Comparison of ENCODE assay signal across 8 mouse cellular contexts in genomic region chr5:143056191-143056880, GRCm38 (mm10). TPM values are rescaled to one million over a fixed set of nuclear protein-coding genes. Genes with fewer than 3 reads are reported as not detected.
DNase-seq lines count a peak whose midpoint lies in the region; ATAC-seq and TF ChIP-seq lines count a peak whose summit lies in the region.
"Had no signal": no experiment of that assay in that cellular context is flagged by ENCODE, and none has a peak within 500 bp of the region (broad histone marks: within the 10 kb centered on the region; RNA-seq: fewer than 3 reads in every experiment).

No protein-coding gene starts in this region.

- H3K27me3 ChIP-seq in MEL (ENCODE audit: control insufficient read depth in 1 of 2, insufficient read depth in 2 of 2, low read length in 2 of 2): no peaks in the 10 kb centered on the region
- H3K27me3 ChIP-seq in heart, embryonic 11.5 days (ENCODE audit: control insufficient read depth, insufficient read depth, low read length): no peaks in the 10 kb centered on the region
- H3K27me3 ChIP-seq in liver, embryonic 14.5 days (ENCODE audit: control insufficient read depth, insufficient read depth, low read length): no peaks in the 10 kb centered on the region
- H3K27me3 ChIP-seq: neural tube, embryonic 13.5 days had no signal

- no peak for TF ChIP-seq POLR2A in MEL (IDR thresholded peaks at IDR 0.05; ENCODE audit: control insufficient read depth in 1 of 2, insufficient read depth in 1 of 2, low read depth in 1 of 2, low read length in 2 of 2, poor library complexity in 1 of 2)

- H3K79me2 ChIP-seq in MEL (ENCODE audit: control insufficient read depth, insufficient read depth, low read length, poor library complexity): no peaks in the 10 kb centered on the region

- TF ChIP-seq EP300 in MEL (IDR thresholded peaks at IDR 0.05; ENCODE audit: low read depth in 1 of 2, low read length in 2 of 2): no peak
- no peak for TF ChIP-seq EP300 in liver, embryonic 14.5 days (IDR thresholded peaks at IDR 0.05; ENCODE audit: low read depth)

- H3K4me1 ChIP-seq in MEL (ENCODE audit: control insufficient read depth in 1 of 2, insufficient read depth in 2 of 2, low read length in 2 of 2): peaks cover 57 to 68% of the 10 kb centered on the region in 2 experiments
- H3K4me1 ChIP-seq in heart, embryonic 11.5 days (ENCODE audit: control insufficient read depth, insufficient read depth, low read length): peaks cover 86% of the 10 kb centered on the region
- H3K4me1 ChIP-seq in liver, embryonic 14.5 days (replicated peaks; ENCODE audit: control insufficient read depth in 2 of 2, insufficient read depth in 2 of 2, low read length in 1 of 2): peaks cover 95 to 98% of the 10 kb centered on the region in 2 experiments

- no peak for ATAC-seq in heart, embryonic 11.5 days (replicated peaks; ENCODE audit: insufficient number of reproducible peaks, low FRiP score, low TSS enrichment)
- no peak for ATAC-seq in liver, embryonic 14.5 days (ENCODE audit: insufficient read depth)

- H3K36me3 ChIP-seq in MEL (ENCODE audit: control insufficient read depth in 1 of 2, insufficient read depth in 2 of 2, low read length in 2 of 2): peaks cover 2 to 91% of the 10 kb centered on the region in 2 experiments; a peak in 2 of 4 replicates
- no peaks in the 10 kb centered on the region for H3K36me3 ChIP-seq in heart, embryonic 11.5 days (ENCODE audit: control insufficient read depth, insufficient read depth, low read length)
- no peaks in the 10 kb centered on the region; the same call in 1 of the 2 replicates for H3K36me3 ChIP-seq in liver, embryonic 14.5 days (replicated peaks; ENCODE audit: control insufficient read depth, insufficient read depth, low read depth)

- no peak overlapping the region for H3K4me3 ChIP-seq in MEL (ENCODE audit: control insufficient read depth in 1 of 2, insufficient read depth in 1 of 2, low read depth in 2 of 2, low read length in 2 of 2)
- no peak overlapping the region for H3K4me3 ChIP-seq in heart, embryonic 11.5 days (ENCODE audit: low read depth, low read length)
- no peak overlapping the region for H3K4me3 ChIP-seq in liver, embryonic 14.5 days (ENCODE audit: insufficient read depth in 1 of 2, low read depth in 2 of 2, low read length in 2 of 2)
- H3K4me3 ChIP-seq: neural tube, embryonic 13.5 days had no signal

- TF ChIP-seq RAD21 in MEL (IDR thresholded peaks at IDR 0.05; ENCODE audit: low read depth, low read length): no peak

- no peak overlapping the region for H3K4me2 ChIP-seq in heart, embryonic 11.5 days
- H3K4me2 ChIP-seq in liver, embryonic 14.5 days (ENCODE audit: low read depth): 0 out of 2 replicates have a peak overlapping the region, but pooled peaks have one; percentile 2
- H3K4me2 ChIP-seq: neural tube, embryonic 13.5 days had no signal

- no peak overlapping the region for H3K9ac ChIP-seq in MEL (ENCODE audit: control insufficient read depth, low read depth, low read length, poor library complexity, severe bottlenecking)
- no peak overlapping the region for H3K9ac ChIP-seq in heart, embryonic 11.5 days (ENCODE audit: low read depth, low read length)
- no peak overlapping the region; the same call in 1 of the 2 replicates for H3K9ac ChIP-seq in liver, embryonic 14.5 days (replicated peaks)
- H3K9ac ChIP-seq: neural tube, embryonic 13.5 days had no signal

- peak; percentile 64 for DNase-seq in A20 (ENCODE audit: low read depth, low spot score)
- no peak for DNase-seq in MEL (ENCODE audit: low read depth, low spot score)
- DNase-seq in liver, embryonic 14.5 days (ENCODE audit: low read depth in 3 of 3, low spot score in 3 of 3): no peak
- no peak for DNase-seq in cerebellum, adult 8-10 months
- no peak for DNase-seq in right cerebral cortex, adult 18-20 months
- no peak for DNase-seq in thymus, postnatal 36 days

- H3K9me3 ChIP-seq in MEL (replicated peaks; ENCODE audit: insufficient read depth, low read length): no peaks in the 10 kb centered on the region
- H3K9me3 ChIP-seq in heart, embryonic 11.5 days (replicated peaks; ENCODE audit: control insufficient read depth, low read length): no peaks in the 10 kb centered on the region
- no peaks in the 10 kb centered on the region for H3K9me3 ChIP-seq in liver, embryonic 14.5 days (ENCODE audit: control insufficient read depth, low read length)
- H3K9me3 ChIP-seq: neural tube, embryonic 13.5 days had no signal

- H3K27ac ChIP-seq in MEL (ENCODE audit: control insufficient read depth, low read depth, low read length): peak overlapping the region; percentile 73
- peak overlapping the region; percentile 70 for H3K27ac ChIP-seq in heart, embryonic 11.5 days (ENCODE audit: low read depth, low read length)
- H3K27ac ChIP-seq in liver, embryonic 14.5 days: peak overlapping the region; percentile 95
- H3K27ac ChIP-seq: neural tube, embryonic 13.5 days had no signal

- 71% methylated on average over 4 of the region's 4 CpGs for WGBS in heart, embryonic 11.5 days (ENCODE audit: insufficient replicate concordance)
- WGBS in liver, embryonic 14.5 days (ENCODE audit: insufficient replicate concordance): 66% methylated on average over 4 of the region's 4 CpGs

- no peak for TF ChIP-seq CTCF in MEL (IDR thresholded peaks at IDR 0.05 in 2 of 3, conservative IDR thresholded peaks at IDR 0.05 in 1 of 3; ENCODE audit: control insufficient read depth in 1 of 3, insufficient read depth in 1 of 3, low read depth in 2 of 3, low read length in 3 of 3, poor library complexity in 1 of 3, severe bottlenecking in 1 of 3)
- no peak for TF ChIP-seq CTCF in liver, embryonic 14.5 days (IDR thresholded peaks at IDR 0.05; ENCODE audit: low read depth)

TF ChIP-seq in MEL, 35 proteins besides CTCF, POLR2A, EP300 and RAD21:
- TF ChIP-seq KAT2A (conservative IDR thresholded peaks at IDR 0.05; ENCODE audit: low read depth, low read length): no peak
- no peak for TF ChIP-seq NELFE (IDR thresholded peaks at IDR 0.05; ENCODE audit: low read depth, low read length)
- no peak for TF ChIP-seq MXI1 (IDR thresholded peaks at IDR 0.05; ENCODE audit: low read depth, low read length)
- no peak for TF ChIP-seq MYC (IDR thresholded peaks at IDR 0.05; ENCODE audit: low read depth, low read length)
- no peak for TF ChIP-seq BHLHE40 (IDR thresholded peaks at IDR 0.05; ENCODE audit: borderline replicate concordance, low read depth, low read length)
- no peak for TF ChIP-seq NRF1 (IDR thresholded peaks at IDR 0.05; ENCODE audit: insufficient read depth, low read depth, low read length, poor library complexity, severe bottlenecking)
- 0 out of 2 replicates have a peak, but pooled peaks have one; percentile 9 for TF ChIP-seq ZNF384 (IDR thresholded peaks at IDR 0.05; ENCODE audit: low read depth, low read length)
- TF ChIP-seq JUND (IDR thresholded peaks at IDR 0.05; ENCODE audit: low read depth, low read length): no peak
- TF ChIP-seq ETS1 (IDR thresholded peaks at IDR 0.05; ENCODE audit: low read depth, low read length): no peak

RNA-seq across cellular contexts. Expression of gene Rnf216, which starts 56.5 kb away (rescaled TPM):
- 16.4 and 17.1 TPM in 2 replicates for total RNA-seq in MEL (2012; rRNA removed)
- polyA plus RNA-seq in MEL (2012; ENCODE audit: insufficient read depth in 1 of 2, insufficient read length in 2 of 2, low read depth in 1 of 2, low replicate concordance in 2 of 2, missing spikeins in 1 of 2): 100 to 1,000 TPM in 1 of 2 experiments, 10 to 100 TPM in 1; 30.8 to 123 TPM
- polyA plus RNA-seq in heart, embryonic 11.5 days (2014; fragmentation: Nextera tagmentation; extraction: Ambion mirVana): 22.8 and 35.2 TPM in 2 replicates
- 8.7 and 9.7 TPM in 2 replicates for polyA plus RNA-seq in liver, embryonic 14.5 days (2012; rRNA removed)
- 10.8 and 12.3 TPM in 2 replicates for polyA plus RNA-seq in liver, embryonic 14.5 days (2014; fragmentation: Nextera tagmentation; extraction: Ambion mirVana)
